Mouse (Mus musculus) spleen, postnatal 14 days (tissue): ENCODE measurements around the gene Trnp1.
"Not testable (repeated sequence)": the region's sequence is repeated elsewhere in the genome, so short reads cannot be mapped to it uniquely, and the experiment has no call there.

Source experiments
- DNase-seq, 2 experiments: peaks; one replicate each; pipeline ENCODE4 v3.0.0; 2021 to 2022; ENCODE audit warnings: low spot score in 2 of 2

Trnp1 gene

GRCm38 (mm10) chr4:133498160-133498724 is at the start of gene Trnp1:
Gene Trnp1 (minus strand): TSS chr4:133498550.
- peak; percentile 21 to 24 for DNase-seq

- DNase-seq = peak; percentile 89 to 91
These were observed 47.2 kb upstream of the Trnp1 start, which contains the start of gene Nudc for GRCm38 (mm10) chr4:133545272-133546231. Gene Nudc (minus strand): TSS chr4:133545996.

DNA sequence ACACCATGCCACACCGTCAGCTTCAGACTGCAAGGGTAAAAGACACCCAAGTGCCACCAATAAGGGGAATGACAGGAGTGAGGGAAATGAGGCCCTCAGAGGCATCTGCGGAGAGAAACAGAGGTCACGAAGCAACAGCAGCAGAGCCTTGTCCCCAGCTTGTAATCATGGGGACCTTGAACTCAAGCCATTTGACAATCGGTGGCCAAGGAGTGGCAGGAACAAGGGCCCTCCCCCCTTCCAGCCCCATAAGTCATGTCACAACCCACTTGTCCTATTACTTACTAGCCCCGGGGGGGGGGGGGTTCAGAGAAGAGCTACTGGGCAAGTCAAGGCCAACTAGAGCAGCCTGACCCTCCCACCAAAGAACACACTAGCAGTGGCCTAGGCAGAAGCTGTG is 38.3 kb upstream of the Trnp1 start:
- no peak for DNase-seq

DNA sequence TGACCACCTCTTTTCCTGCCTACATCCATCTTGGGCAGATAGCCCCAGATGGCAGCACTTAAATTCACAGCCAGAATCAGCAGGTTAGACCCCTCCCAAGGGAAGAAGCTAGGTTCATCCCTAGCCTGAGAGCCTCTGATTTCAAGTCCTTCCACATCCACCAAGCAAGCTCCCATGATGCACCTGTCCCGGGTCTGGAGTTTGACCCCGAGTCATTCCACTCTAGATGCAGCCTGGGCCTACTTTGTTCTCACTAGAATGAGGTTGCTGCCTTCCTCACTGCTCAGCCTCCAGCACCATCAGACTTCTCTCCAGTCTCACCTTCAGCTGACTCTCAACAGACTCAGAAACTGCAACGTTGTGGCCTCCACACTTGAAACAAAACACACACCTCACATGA is 37.7 kb upstream of the Trnp1 start:
- no peak for DNase-seq

DNA sequence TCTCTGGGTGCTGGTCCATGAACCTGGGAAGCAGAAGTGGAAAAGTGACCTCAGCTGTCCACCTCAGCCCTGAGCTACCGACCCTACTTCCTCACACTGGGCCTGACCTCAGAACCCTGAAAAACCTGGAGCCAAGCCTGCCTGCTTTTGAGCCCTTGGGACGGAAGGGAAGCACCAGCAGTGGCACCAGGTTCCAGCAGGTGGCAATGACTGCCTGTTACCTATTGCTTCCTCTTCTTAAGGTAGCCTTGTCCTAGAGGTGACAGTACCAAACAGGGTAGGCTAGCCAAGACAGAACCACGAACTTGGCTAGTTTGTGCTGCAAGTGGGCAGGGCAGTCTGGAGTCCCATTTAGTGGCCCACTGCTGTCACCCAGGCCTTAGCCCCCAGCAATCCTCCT is 34.4 kb upstream of the Trnp1 start:
- no peak for DNase-seq

- no peak for DNase-seq
These were observed 29.4 kb upstream of the Trnp1 start for GRCm38 (mm10) chr4:133527788-133528187.

DNA sequence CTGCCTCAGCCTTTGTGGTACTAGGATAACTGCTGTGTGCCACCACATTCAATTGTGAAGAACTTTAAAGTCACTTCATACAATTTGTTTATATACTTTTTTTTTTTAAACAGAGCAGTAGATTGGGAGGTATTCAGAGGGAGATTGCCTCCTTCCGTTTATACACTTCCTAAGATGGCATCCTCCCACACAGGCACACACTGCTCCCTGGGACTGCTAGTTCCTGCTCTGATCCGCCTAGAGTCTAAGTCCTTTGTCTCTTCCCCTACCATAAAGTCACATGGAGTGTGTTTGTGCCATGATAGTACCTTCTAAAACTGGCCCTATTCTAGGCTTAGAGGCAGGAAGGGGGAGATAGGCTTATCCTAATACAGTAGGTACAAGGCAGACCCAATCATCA is 23.2 kb upstream of the Trnp1 start:
- no peak for DNase-seq

DNA sequence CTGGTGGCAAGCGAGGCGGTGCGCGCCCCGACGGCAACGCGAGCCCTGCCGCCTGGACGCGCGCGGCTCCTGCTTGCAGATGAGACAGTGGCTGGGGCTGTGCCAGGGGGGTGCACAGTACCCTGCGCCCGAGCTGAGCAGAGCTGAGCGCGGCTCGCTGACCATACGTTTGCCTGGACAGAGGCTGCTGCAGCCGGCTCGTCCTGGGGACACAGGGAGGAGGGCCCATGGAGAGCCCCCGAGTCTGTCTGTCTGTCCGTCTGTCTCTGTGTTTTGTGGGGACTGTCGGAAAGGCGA is 21.0 kb upstream of the Trnp1 start:
- no peak for DNase-seq

GRCm38 (mm10) chr4:133518601-133519368 is 20.4 kb upstream of the Trnp1 start, which contains the start of gene Kdf1:
Gene Kdf1 (plus strand): TSS chr4:133518963.
- DNase-seq = no peak

DNA sequence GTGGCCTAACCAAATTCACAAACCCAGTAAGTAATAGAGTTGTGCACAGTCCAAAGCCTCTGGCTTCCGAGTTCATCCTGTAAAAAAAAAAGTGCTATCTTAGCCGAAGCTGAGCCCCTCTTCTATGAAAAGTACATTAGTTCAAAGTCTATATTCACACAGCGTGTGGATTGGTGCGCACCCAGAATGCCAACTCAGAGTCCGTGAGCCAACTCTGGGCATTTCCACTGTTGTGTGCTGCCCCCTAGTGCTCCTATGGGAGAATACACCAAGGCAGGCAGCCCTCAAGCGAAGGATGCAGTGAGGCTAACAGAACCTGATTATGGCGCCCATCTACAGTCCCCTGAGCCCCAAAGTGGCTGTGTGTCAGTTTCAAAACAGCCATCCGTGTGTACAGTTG is 14.6 kb upstream of the Trnp1 start:
- DNase-seq = peak; percentile 33 to 52

DNA sequence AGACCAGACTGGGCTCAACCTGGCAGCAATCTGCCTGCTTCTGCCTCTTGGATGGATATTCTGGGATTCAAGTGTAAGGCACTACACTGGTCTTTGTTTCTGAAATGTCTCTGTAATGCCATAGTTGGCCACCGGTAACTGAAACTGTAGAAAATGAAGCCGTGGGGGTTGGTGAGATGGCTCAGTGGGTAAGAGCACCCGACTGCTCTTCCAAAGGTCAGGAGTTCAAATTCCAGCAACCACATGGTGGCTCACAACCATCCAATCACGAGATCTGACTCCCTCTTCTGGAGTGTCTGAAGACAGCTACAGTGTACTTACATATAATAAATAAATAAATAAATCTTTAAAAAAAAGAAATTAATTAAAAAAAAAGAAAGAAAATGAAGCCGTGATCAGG is 14.2 kb upstream of the Trnp1 start:
- not testable (repeated sequence) for DNase-seq

- no peak for DNase-seq
These were observed 12.7 kb upstream of the Trnp1 start for GRCm38 (mm10) chr4:133511050-133511449.

GRCm38 (mm10) chr4:133508990-133509389 is 10.6 kb upstream of the Trnp1 start:
- no peak for DNase-seq

GRCm38 (mm10) chr4:133506573-133506972 is 8.2 kb upstream of the Trnp1 start:
- no peak for DNase-seq

DNA sequence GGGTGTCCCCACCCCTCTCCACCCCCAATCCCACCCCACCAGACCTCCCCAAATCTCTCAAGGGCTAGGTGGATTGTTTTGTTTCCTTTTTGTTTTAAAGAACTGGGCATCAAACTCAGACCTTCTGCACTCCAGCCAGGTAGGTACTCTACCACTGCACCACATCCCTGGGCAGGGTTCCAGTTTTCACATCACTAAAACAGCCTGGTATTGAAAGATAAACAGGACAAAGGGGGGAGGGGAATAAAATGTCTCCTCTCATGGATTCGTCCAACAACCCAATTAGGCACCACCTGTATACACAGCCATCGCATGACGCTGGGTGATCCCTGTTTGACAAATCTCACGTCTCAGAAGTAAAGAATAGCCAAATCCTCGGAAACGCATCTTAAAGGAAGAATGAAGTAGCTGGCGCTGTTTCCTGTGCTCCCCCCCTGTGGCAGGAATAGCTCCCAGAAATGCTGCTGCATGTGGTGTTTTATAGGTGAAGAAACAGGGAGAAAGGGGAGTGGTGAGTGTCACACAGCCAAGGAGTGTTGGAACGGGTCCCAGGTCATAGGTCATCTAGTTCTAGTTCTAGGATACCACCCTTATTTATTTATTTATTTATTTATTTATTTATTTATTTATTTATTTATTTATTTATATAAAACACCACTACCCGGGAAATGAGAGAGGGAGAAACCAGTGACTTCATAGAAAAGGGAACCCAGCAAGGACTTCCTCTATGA is 6.6 kb upstream of the Trnp1 start:
- DNase-seq = no peak

DNA sequence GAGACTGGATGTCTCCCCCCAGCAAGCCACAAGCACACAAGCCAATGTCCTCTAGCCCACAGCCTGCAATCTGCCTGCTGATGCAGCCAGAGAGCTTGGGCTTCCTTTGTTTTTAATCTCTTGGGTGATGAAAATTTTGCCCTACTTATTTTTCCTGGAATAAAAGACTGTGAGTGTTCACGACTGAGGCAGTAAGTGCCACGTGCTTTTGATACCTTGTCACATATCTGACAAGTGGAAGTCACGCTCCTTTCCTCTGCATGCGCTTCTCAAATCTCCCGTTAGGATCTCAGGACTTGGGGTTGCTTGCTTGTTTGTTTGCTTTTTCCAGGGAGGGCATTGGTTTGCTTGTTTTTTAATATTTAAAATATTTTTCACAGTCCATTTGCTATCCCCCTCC is 6.0 kb upstream of the Trnp1 start:
- no peak for DNase-seq

- DNase-seq = no peak
These were observed 3.2 kb upstream of the Trnp1 start for GRCm38 (mm10) chr4:133501514-133501913.

- no peak for DNase-seq
These were observed 740 bp downstream of the Trnp1 start for GRCm38 (mm10) chr4:133497461-133498159.

- no peak for DNase-seq
These were observed 1.5 kb downstream of the Trnp1 start for GRCm38 (mm10) chr4:133496738-133497445.

- no peak for DNase-seq
These were observed 2.6 kb downstream of the Trnp1 start for GRCm38 (mm10) chr4:133495711-133496110.

- no peak for DNase-seq
These were observed 3.5 kb downstream of the Trnp1 start for GRCm38 (mm10) chr4:133494867-133495266.
